Mouse (Mus musculus): ENCODE data around the gene Thoc6.

Thoc6 gene

DNA sequence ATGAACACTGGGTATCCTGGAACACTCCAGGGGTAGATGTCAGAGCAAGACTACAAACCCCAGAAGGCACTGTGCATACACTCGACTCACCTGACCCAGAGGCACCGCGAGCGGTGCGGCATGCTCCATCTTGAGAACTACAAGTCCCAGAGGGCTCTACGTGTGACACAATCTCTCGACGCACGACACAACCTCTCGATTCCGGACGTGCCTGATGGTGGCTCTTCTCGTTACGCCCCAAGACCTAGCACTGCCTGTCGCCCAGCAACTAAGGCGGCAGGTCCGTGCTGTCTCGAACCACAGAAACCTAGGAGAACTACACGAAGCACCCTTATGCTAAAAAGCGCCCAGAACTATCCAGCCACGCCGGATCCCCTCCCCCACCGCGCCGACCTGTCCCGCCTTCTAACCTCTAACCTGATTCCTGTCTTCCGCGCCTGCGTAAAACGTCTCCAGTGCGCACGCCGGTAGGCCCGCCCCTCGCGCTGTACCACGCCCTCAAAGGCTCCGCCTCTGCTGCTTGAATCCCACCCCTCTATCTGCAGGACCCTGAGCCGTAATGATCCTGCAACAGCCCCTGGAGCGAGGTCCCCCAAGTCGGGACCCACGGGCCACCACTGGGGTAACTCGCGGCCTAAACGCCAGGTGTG lies at the start of gene Thoc6, which contains the start of gene Hcfc1r1:
TSS of gene Thoc6 (minus strand) at position 459 of the 650 bp plus-strand sequence.
TSS of gene Hcfc1r1 (plus strand) at position 173 of the 650 bp plus-strand sequence.
- peak; percentile 97 for DNase-seq (ENCODE audit: low read depth, low spot score)

GRCm38 (mm10) chr17:23722376-23723125 lies 48.9 kb upstream of the Thoc6 start, which contains the start of gene 1520401A03Rik:
TSS of gene 1520401A03Rik (minus strand) at chr17:23722783.
- no peak for DNase-seq (ENCODE audit: low read depth, low spot score)

- no peak for DNase-seq (ENCODE audit: low read depth, low spot score)
These were observed 48.2 kb upstream of the Thoc6 start for GRCm38 (mm10) chr17:23721886-23722285.

- DNase-seq (ENCODE audit: low read depth, low spot score) = no peak
These were observed 45.8 kb upstream of the Thoc6 start for GRCm38 (mm10) chr17:23719455-23719854.

DNA sequence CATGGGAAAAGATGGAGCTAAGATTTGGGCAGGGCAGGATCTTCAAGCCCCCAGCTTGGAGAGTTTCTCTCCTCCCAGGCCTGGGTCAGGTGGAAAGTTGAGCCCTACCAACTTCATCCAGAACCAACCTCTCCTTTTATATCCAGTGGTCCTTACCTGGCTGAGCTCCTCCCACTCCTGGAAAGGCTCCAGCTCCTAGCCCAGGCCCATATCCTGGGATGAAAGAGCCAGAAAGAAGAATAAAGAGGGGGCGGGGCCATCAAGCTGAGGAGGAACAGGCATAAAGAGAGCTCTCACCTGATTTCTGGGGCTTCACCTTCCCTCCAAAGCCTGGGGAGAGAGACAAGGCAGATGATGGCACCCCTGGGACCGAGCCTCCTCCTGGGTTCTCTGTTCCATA lies 43.3 kb upstream of the Thoc6 start:
- DNase-seq (ENCODE audit: low read depth, low spot score) = no peak

DNA sequence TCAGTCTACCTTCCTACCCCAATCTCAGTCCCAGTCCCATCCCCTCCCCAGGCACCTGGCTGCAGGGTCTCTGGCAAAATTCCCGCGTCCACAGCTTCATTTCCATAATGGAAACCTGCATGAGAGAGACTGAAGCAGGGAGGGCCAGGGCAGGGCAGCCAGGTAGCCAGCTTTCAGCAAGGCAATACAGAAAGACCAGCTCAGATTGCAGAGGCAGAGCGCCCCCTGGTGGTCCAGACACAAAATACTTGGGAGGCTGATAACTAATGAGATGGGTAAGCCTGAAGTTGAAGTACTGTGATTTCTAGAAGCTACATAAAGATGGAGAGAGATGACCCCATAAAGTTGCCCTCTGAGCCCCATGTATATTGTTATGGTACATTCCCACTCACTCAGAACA lies 32.5 kb upstream of the Thoc6 start:
- DNase-seq (ENCODE audit: low read depth, low spot score) = peak; percentile 91

DNA sequence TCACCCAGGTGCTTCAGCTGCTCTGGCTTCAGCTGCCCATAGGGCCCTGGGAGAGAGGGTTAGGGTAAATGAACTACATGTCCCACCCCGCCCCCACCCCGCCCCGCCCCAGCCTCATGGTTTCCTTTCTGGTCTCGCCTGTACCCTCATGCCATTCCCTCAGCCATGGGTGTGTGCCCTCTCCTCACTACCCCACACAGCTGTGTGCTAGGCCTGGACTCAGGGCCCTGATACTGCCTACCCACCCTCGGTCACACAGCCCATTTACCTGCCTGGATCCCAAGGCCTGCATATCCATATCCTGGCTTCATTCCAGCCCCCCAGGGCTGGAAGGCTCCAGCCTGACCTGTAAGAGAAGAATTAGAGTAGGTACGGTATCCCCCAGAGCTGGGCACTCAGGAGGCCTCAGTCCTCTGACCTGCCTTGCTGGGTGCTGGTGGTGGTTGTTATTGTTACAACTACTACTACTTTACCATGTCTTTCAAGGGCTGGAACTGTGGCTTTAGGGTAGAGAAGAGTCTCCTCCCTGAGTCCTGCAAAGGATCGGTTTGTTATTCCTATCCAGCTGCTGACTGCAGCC lies 31.9 kb upstream of the Thoc6 start:
- DNase-seq (ENCODE audit: low read depth, low spot score) = no peak

DNA sequence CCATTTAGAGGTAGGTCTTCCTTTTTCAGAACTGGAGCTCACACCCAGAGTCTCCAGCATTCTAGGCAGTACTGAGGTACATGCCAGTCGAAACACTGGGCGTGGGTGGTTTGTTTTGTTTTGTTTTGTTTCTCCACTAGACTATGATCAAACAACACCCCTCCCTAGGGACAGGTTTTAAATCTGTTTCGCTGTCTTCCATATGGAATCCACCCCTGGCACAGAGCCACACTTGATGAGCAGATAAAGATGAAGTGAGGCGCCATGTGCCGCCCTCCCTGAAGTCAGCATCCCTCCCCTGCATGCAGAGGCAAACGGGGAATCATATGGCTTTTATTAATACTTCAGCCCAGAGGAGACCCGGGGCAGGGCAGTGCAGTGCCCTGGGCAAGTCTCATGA lies 31.1 kb upstream of the Thoc6 start:
- DNase-seq (ENCODE audit: low read depth, low spot score) = peak; percentile 64

DNA sequence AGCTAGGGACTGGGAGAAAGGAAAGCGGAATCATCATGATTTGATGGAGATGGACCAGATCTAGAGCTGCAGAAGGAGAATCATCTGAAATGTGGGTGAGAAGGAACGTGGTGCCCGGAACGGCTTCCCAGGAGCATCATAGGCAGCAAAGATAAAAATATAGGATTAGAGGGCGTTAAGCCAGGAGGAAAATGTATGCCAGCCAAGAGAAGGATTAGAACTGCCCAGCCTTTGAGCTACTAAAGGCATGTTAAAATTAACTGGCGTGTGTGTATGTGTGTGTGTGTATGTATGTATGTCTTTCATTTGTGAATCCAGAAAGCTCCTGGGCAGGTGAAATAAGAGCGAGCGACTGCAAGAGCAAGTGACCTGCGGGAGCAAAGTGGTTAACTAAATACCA lies 29.6 kb upstream of the Thoc6 start:
- DNase-seq (ENCODE audit: low read depth, low spot score) = no peak

DNA sequence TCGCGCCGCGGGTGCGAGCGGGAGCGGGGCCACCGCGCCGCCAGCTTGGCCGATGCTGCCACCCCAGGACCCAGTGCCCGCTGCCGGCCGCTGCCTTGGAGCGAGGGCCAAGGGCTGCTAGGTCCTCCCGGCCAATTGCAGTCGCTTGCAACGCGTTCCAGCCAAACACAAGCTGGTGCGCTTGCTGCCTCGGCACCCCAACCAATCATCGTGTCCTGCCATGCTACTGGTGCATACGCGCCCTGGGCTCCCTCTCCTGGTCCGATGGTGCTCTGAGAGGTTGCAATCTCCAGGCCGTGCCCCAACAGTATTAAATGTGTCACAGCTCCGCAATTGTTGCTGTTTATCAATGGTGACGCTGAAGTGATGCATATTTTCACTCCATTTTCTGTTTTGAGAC lies 26.4 kb upstream of the Thoc6 start:
- DNase-seq (ENCODE audit: low read depth, low spot score) = peak; percentile 99

DNA sequence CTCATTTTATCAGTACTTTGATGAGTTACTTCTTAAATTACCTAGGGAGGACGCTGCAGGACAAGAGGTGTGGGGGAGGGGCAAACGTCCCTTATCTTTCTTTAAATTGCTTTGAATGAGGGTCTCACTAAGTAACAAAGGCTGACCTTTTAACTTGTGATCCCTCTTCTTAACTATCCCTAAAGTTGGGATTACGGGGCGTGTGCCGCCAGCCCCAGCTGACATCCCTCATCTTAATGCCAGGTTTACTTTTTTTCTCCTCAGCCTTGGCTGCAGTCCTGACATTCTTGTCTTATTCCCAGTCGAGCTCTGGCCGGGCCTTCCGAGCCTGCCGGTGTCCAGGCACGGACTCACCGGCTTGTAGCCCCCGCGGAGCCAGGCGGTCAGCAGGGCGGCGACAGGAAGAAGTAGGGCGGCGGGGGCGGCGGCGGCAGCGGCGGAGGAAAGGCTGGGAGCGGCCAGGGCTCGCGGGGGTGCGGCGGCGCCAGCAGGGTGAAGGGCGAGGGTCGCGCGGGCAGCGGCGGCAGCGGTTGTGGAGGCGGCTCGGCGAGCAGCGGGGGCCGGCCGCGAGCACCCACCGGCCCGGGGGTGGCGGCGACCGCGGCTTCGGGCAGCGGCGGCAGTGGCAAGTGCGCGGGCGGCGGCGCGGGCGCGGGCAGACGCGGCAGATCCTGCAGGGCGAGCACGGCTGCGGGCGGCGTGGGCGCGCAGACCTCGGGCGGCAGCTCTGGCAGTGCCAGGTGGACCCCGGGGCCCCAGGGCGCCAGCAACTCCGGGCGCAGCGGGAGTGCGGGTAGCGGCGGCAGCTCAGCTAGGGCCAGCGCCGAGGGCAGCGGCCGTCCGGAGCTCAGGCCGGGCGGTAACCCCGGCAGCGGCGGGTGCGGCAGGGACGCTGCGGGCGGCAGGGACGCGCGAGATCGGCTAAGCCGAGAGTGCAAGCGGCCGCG lies 25.7 kb upstream of the Thoc6 start:
- peak; percentile 62 for DNase-seq (ENCODE audit: low read depth, low spot score)

- DNase-seq (ENCODE audit: low read depth, low spot score) = no peak
These were observed 22.1 kb upstream of the Thoc6 start for GRCm38 (mm10) chr17:23695801-23696200.

- DNase-seq (ENCODE audit: low read depth, low spot score) = peak; percentile 98
These were observed 20.8 kb upstream of the Thoc6 start for GRCm38 (mm10) chr17:23694491-23694890.

DNA sequence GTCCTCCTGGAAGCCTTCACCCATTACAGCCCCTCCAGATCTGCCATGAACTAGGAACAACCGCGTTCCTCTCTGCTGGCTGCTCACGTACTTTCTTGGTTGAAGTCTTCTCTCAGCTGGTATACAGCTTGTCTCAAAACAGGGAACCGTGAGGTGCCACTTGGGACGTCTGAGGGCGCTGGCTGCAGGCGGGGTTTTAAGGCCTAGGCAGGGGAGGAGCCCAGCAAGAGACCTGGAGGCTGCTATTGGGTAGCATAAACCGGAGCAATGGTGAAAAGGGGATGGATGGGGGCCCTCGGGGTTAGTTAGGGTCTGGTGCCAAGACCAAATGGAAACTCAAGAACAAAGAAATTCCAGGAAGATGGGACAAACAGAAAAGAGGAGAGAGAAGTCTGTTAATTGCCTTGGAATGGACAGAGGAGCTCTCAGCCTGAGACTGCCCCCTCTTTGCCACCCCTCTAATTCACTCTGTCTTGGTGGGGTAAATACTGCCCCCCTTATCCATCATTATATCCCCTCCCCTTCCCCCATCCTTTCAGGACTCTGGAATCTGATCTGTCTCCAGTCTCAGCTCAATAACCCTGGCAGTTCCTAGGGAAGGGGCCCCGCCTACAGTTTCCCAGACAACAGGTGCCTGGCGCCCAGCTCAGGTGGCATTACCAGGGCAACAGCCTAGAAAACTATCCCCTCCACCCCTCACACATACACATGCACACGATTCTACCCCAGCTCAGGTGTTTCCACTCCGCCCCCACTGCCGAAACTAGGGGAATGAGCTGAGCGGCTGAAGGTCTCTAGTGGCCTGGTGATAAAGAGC lies 10.4 kb upstream of the Thoc6 start, which contains the start of gene Cldn9:
TSS of gene Cldn9 (minus strand) at position 171 of the 817 bp plus-strand sequence.
- DNase-seq (ENCODE audit: low read depth, low spot score) = no peak

DNA sequence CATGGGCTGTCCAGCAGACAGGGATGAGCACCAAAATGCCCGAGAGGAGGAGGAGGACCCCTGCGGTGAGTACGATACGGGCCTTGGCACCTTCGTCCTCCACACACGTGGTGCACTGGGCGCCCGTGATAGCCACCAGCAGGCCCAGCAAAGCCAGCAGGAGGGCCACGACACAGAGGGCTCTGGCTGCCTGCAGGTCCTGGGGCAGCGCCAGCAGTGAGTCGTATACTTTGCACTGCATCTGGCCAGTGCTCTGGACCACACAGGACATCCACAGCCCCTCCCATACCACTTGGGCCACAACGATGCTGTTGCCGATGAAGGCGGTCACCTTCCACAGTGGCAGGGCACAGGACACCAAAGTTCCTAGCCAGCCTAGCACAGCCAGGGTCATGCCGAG lies 9.5 kb upstream of the Thoc6 start:
- DNase-seq (ENCODE audit: low read depth, low spot score) = peak; percentile 87

DNA sequence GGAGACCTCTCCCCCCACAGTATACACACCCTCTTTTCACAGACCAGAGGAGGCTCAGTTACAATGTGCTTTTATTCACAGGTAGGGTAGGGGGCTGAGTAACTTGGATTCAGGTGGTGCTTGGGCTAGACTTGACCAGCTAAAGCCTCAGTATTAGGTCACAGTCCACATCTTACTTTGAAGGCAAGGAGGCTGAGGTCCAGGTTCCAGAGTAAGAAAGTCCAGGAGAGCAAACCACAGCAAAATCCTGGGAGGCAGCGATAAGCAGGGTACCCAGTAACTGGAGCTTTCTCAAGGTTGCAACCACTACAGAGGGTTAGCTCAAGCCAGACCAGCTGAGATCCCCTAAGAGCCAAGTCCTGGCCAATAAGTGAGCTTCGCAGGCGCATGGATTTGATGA lies 8.8 kb upstream of the Thoc6 start:
- no peak for DNase-seq (ENCODE audit: low read depth, low spot score)

DNA sequence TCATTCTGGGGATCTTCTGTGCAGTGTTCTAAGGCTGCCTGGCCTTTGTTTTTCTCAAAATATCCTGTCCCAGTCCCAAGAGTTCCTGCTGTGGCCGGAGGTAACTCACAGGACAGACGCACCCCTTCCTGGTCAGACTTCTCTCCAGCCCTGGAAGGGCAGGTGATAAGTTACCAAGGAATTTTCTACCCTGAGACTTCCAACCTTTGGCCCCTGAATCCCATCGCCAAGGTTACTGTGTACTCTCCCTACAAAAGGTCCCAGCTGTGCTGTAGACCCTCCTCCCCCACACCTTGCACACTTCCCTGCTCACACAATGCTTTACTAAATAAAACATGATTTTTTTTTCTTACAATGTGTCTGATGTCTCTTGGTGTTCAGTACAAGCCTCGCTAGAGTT lies 8.4 kb upstream of the Thoc6 start:
- no peak for DNase-seq (ENCODE audit: low read depth, low spot score)

- DNase-seq (ENCODE audit: low read depth, low spot score) = peak; percentile 82
These were observed 7.4 kb upstream of the Thoc6 start for GRCm38 (mm10) chr17:23681086-23681485.

DNA sequence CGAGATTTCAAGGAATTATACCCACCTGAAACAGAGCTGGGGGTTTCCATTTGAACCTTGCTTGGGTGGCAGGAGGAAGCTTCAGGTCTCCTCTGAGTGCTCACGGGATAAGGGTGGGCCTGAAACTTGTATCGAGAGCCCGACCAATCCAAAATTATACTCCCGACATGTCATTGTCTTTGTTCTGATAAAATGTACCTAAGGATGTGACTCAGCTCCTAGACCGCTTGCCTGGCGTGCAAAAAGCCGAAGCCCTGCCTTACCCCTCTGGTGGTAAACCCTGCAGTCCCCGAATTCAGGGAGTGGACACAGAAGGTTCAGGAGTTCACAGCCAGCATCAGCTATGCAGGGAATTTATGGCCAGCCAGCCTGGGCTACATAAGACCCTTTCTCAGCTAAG lies 6.7 kb upstream of the Thoc6 start:
- no peak for DNase-seq (ENCODE audit: low read depth, low spot score)

DNA sequence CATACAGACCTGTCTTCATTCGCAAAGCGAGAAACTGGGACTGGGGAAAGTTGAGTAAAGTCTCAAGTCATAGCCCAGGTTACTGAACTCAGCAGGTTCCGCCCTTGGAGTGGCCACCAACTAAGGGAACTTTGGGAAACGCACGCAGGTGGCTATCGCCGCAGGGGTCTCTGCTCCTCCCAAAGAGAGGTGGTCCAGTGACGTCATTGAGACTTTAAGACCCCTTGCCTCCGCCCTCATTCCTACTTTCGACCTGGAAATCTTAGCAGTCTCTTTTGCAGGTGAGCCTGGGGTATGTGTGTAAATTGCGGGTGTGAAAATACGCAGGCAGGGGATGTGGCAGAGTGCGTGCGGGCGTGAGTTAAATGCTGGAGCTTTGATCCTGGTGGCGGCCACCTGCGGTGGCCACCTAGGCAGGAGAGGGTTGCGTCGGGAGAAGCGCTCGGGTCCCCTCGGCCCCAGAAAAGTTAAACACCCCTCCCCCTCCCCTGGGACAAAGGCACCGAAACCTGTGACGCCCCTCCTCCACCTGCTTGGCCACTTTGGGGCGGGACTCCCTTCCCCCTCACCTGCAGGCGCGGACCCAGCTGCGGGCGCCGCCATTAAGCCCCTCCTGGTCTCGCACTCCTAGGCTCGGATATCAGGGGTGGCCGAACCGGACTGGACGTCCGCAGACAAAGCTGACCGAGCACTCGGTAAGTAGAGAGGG lies 5.6 kb upstream of the Thoc6 start, which contains the start of gene Cldn6:
TSS of gene Cldn6 (plus strand) at position 123 of the 709 bp plus-strand sequence.
- DNase-seq (ENCODE audit: low read depth, low spot score) = no peak
